Mouse (Mus musculus) retina, postnatal 1 day (tissue): ENCODE results near the gene Zfp287.
"Not testable (repeated sequence)": the region's sequence is repeated elsewhere in the genome, so short reads cannot be mapped to it uniquely, and the experiment has no call there.

Source experiments
- DNase-seq: peaks from one replicate; pipeline ENCODE4 v3.0.0-alpha.2; 2012

Zfp287 gene

DNA sequence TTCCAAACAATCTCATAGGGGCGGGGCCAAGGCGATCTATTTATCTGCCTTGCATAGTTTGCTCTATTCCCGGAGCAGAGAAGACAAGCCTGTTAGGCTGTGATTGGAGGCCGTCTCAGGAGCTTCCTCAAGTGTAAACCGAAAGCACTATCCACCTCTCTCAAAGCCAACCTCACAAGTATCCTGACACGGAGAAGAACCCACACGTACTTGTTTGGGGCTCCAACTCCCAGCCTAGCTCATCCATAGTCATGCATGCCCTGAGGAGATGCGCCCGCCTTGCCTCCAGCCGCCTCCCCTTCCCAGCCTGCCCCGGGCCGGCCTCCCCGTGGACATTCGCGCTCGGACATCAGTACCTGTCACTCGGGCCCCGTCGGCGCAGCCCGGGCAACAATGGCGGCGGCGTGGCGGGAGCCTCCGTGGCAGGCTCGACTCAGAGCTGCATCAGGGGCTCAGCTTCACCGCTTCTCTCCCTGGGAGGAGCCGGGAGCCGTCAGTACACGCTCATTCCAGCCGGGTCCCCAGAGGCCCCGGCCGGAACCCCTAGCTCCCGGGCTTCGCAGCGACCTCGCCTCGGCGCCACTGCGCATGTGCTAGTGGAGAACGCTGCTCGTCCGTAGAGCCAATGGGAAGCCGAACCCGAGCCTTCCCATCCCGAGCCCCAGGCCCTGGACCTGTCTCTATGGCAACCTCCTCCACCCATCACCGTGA lies at the start of gene Zfp287:
TSS of gene Zfp287 (minus strand) at position 595 of the 711 bp plus-strand sequence.
- DNase-seq, result peak; percentile 96

GRCm38 (mm10) chr11:62776510-62776909 lies 44.8 kb upstream of the Zfp287 start:
- DNase-seq, result no peak

DNA sequence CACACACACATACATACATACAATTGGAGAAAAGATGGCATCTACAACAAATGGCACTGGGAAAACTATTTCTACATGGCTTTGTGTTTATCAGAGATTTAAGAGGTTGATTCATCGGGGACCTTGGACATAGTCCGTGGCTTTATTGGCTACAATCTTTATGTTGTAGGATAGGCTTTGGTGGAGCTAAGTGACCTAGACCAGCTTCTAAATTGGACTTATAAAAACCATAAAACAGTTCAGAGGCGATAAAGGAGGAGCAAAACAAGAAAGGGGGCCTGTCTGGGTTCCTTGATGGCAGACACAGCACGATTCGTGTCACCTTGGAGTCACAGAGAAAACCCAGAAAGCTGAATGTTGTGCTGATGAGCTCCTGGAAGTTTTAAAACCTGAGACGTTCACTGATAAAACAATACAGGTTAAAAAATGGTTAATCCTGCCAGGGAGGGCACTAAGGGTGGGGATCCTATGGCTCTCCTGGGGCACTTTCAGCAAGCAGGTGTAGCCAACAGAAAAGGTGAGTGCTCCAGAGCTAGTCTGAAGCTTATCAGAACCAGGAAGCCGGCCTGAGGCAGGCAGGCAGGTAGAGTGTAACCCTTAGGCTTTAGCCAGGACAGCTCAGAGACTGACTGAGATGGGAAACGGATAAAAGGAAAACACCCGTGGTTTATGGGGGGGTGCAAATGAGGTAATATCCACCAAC lies 29.2 kb upstream of the Zfp287 start:
- no peak for DNase-seq

- no peak for DNase-seq
Observed at GRCm38 (mm10) chr11:62758491-62758890, 26.8 kb upstream of the Zfp287 start.

GRCm38 (mm10) chr11:62757906-62758305 lies 26.2 kb upstream of the Zfp287 start:
- DNase-seq, result no peak

- DNase-seq, result no peak
Observed at GRCm38 (mm10) chr11:62757143-62757507, 25.4 kb upstream of the Zfp287 start.

DNA sequence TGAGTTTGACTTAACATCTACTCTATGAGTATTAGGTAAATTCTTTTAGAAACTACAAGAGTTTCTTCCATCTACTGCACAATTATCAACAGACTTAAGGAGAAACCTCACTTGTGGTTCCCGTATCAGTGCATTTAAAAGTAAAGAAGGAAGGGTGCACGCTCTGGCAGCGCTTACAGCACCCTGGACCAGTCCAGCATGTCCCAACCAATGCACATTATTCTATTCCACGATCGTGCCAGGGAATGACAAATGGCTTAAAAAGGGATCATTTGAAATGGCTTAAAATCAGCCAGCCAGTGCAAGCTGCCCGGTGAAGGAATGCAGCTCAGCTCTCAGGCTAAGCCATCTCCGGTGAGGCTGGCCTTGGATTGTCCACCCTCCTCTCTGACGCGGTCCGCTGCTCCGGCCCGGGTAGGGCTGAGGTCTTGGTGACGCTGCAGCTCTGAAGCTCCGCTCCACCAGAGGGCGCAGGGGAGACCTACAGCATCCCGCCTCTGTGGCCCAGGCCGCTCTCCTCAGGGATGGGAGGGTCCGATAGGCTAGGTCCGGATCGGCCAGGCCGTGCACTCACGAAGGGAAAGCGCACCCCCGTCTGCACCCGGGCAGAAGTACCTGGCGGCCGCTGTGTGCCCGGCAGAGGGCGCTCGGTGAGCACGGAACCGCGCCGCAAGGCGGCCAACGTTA lies 24.9 kb upstream of the Zfp287 start:
- DNase-seq, result peak; percentile 98

- no peak for DNase-seq
Observed at GRCm38 (mm10) chr11:62752780-62753179, 21.1 kb upstream of the Zfp287 start, which contains the start of gene Gm10428. Gene Gm10428 (plus strand): TSS chr11:62753100.

DNA sequence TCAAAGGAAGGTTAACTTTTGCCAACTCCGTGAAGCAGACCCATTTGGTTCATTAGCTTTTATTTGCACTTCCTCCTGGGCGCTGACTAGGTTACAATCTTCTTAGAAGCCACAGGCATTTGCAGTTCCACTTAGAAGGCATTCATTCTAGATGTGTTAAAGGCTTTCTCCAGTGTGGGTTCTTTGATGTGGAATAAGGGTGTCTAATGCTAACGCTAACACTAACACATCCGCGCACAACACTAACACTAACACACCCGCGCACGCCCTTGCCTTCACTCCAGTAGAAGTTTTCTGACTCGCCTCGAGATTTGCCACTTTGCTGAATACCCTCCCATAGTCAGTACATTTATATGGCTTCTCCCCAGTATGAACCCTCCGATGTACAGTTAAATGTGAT lies 20.5 kb upstream of the Zfp287 start:
- DNase-seq, result no peak

DNA sequence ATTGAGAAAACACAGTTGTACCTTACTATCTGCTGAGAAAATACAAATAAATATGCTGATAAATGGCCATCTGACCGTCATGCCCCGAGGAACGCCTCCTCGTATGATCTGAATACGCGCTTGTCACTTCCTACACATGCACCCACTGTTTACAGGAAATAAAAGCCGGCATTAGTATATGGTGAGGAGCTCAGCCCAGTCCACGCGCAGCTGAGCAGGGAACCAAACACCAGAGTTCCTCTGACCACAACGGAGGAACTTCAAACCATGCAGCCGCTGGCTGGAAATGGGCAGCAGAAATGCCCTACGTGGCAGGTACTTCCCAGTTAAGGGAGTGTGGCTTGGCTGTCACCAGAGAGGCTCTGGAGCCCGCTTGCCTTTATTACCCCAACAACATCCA lies 17.7 kb upstream of the Zfp287 start:
- not testable (repeated sequence) for DNase-seq

GRCm38 (mm10) chr11:62748062-62748461 lies 16.4 kb upstream of the Zfp287 start:
- no peak for DNase-seq

- DNase-seq, result no peak
Observed at GRCm38 (mm10) chr11:62747227-62747626, 15.5 kb upstream of the Zfp287 start.

DNA sequence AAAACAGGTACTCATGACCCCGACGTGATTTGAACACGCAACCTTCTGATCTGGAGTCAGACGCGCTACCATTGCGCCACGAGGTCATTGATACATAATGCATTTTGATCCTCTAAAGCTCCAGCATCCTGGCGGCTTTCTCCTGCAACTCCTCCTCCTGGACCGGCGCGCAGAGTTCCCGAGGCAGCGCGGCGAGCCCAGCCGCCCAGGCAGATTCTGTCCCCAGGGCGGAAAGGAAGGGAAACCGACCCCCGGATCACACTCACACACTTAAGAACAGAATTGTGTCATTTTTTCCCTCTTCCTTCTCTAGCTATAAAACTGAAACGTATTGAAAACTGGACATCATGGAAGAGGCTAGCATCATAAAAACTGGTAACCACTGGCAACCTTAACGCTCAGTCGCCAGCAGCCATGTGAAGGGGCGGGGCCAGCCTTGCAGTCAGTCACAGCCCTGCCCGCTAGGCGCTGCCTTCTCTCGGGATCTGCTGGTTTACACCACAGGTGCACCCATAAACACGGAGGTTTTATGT lies 14.4 kb upstream of the Zfp287 start:
- DNase-seq, result peak; percentile 77

DNA sequence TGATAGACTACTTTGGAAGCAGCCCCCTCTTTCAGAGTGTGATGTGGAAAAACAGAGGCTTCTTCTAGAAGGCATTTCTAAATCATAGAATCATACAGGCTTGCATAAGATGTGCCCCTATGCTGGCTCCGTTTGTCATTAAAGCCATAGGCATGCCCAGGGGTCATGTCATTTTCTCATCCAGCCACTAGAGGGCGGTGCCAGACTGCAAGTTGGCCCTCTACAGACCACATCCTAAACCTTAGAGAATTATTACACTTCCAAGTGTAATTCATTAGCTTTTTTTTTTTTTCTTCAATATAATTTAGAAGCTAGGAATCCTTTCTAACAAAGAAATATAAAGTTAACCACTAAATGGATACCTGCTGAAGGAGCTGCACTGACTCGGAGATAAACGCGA lies 12.4 kb upstream of the Zfp287 start:
- DNase-seq, result peak; percentile 81

GRCm38 (mm10) chr11:62742261-62742957 lies 10.7 kb upstream of the Zfp287 start:
- DNase-seq, result no peak

DNA sequence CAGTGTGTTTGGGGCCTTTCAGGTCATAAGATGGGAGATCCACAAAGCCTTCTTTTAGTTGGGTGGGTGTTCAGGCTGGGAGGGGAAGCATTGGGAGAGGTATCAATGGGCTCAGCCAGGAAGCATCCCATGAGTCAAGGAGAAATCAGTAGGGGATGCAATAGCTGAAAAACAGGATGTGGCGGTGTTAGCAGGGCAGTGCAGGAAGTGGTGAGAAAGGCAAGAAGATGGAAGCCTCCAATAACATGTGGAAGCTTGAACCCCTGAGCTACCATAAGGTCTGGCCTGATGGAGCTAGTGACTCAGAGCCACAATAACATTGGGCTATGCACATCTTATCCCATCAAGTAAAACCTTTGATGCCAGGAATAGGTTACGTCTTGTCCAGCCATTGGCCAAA lies 9.5 kb upstream of the Zfp287 start:
- no peak for DNase-seq

DNA sequence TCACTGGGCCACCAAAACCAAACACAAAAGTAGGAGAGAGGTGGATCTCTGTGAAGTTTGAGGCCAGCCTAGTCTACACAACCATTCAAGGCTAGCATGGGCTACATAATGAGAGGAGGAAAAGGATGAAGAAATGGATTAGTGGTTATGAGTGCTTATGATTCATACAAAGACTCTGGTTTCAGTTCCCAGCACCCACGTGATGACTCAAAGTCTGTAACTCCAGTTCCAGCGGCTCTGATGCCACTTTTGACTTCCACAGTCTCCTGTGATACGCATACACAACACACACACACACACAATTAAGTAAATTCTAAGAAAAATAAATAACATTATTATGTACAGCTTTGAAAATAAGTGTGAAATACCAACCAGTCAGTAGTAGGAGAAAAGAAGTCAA lies 960 bp upstream of the Zfp287 start:
- no peak for DNase-seq

DNA sequence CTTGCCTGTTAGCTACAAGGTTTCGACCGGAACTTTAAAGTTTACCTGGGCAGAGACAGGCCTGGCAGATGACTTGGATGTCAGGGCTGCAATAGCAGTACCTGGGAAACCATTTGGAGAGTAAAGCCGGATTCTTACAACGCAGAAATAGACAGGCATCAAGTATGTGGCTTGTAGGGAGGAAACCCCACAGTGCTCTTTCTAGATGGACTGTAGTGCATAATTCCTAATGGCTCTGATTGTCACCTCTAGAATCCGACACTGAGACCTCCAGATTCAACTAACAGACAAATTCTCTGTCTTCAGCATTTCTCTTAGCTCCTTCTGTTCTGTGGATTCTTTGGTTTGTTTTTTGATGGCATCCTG lies 300 bp upstream of the Zfp287 start:
- no peak for DNase-seq

- no peak for DNase-seq
Observed at GRCm38 (mm10) chr11:62728276-62728675, 3.4 kb downstream of the Zfp287 start.

DNA sequence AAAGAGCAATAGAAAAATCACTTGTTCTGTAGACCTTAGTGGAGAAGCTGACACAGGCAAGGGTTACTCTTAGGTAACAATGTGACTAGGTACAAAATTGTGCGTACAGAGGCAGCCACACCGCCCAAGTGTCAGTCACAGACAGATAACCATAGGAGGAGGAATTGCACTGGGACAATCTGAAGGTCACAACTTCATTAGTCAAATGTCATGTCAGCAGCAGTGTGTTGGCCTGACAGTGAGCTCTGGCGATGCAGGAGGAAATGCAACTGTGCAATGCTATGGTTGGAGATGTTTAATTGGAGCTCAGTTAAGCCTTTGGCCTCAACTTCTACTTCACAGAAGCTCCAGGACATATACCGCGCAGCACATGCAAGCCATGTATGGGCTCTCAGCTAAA lies 21.0 kb downstream of the Zfp287 start:
- no peak for DNase-seq

- no peak for DNase-seq
Observed at GRCm38 (mm10) chr11:62708252-62708651, 23.5 kb downstream of the Zfp287 start.

GRCm38 (mm10) chr11:62706141-62706540 lies 25.6 kb downstream of the Zfp287 start:
- no peak for DNase-seq

DNA sequence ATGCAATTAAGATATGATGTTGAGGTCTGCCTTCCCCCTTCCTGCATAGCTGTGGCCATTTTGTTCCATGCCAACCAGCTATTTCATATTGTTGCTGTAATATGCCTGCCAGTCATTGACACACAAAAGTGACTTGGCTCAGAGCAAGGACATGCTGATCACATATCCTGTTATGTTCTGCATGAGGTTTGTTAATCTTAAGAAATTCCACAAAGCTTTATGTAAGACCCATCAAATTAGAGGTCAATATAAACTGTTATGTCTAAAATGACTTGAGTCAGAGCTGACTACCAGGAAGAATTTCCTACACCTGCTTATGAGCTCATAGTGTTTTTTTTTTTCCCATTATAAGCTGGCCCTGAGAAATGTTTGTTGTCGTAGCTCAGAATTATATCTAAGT lies 30.5 kb downstream of the Zfp287 start:
- no peak for DNase-seq
